Mouse (Mus musculus) layer of hippocampus, adult 9-11 months (tissue): ENCODE data around the gene Ntng2.

Experiments
- DNase-seq: peaks from one replicate; pipeline ENCODE4 v3.0.0; 2022

The Ntng2 gene

DNA sequence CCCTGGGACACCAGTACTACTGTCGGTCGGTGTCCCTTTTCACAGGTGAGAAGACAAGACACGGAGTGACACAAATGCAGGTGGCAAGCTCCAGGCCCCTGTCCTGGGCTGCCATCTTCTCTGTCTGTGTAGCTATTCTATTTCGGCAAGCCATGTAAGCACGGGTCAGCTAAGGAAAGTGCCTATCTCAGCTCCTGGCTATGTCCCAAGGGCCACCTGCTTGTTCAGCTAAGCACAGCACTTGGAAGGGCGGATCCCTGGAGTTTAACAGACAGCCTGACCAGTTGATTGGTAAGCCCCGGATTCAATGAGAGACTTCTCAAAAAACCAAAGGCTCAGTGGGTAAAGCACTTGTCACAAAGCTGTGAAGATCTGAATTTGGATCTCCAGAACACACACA is 62.4 kb downstream of the Ntng2 start:
- DNase-seq: no peak

DNA sequence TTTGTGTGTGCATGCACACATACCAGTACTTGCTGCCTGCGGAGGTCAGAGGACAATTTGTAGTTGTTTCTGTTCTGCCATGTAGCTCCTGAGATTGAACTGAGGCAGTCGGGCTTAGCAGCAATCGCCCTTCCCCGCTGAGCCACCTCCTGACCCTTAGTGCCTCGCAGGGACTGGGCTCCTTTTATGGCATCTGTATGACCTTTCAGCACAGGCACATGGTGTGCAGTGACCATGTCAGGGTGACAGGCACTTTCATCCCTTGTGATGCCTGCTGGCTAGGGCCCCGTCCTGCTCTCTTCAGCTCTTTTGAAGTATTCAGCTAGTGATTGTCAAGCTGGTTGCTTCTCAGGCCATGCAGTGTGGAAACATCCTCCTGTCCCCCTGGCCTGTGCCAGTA is 66.6 kb downstream of the Ntng2 start:
- DNase-seq: no peak

DNA sequence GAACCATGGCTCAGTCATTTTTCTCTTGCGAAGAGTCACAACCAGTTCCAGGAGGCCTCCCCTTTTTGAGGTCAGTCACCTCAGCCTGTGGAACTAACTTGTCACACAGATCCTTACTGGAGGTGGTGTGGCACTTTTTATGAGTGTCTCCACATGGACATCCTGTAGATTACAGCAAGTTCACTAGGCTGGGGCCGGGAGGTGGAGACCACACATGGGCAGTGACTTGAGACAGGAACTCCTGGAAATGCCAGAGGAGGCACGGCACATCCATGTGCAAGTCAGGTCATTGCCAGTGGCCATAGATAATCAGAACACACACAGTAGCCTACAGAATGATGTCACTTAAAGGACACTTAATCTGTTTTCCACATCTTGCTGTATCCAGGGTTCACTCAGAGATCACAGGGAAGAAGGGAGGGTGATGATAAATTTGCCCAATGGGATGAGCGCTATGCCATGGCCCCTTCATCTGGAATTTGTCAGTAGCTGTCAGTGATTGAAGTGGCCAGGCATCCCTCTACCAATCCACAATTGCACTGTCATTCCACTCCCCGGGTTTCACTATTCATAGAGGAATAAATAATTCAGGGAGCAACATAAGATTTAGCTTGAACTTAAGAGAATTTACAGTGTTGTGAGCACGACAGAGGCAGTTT is 69.4 kb downstream of the Ntng2 start:
- DNase-seq: no peak

DNA sequence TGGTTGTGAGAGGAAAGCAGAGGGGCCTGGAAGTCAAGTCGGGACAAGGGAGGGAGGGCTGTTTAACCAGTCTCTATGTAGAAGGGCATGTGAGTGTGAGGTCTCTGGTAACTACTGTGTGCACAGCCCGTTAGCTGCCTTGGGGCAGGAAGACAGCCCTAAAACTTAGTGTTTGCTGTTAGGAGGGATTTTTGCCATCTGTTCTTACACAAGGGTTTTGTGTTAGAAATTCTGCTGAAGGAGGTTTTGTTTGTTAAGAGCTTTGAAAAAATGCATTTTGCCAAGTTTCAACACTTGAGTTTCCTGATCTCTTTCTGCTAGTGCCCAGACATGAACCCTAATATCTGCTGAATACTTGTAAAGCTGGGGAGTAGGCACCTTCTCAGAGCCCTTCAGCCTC is 71.7 kb downstream of the Ntng2 start:
- DNase-seq: no peak

DNA sequence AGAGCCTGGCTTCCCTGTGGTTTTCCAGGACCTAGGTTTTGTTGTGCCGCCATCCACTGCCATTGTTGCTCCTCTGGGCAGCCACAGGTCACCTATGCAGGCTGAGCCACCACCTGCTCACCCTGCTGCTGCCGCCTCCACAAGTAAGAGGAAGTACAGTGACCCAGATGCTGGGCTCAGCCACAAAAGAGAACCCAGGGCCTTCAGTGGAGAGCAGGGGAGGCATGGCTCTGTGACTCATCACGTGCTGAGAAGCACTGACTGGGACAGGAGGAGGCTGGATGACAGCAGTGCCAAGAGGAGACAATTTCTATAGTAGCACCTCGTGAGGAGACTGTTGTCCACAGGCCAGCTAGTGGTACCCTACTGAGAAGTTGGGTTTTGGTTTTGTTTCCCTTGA is 73.0 kb downstream of the Ntng2 start:
- no peak for DNase-seq

DNA sequence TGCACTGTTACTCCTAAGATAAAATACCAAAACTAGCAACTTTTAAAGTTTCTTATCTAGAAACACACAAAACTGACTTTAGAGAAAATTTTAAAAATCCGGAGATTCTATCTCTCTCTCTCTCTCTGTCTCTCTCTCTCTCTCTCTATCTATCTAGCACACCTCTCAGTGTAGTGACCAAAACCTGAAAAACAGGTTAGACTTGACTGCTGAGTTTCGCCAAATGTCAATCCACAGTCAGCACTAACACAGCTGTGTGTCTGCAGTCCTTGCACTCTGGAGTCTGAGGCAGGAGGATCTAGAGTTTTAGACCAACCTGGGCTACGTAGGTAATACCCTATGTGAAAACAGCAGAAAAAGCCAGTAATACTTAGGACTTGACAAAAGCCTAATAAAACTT is 77.9 kb downstream of the Ntng2 start:
- DNase-seq: no peak

DNA sequence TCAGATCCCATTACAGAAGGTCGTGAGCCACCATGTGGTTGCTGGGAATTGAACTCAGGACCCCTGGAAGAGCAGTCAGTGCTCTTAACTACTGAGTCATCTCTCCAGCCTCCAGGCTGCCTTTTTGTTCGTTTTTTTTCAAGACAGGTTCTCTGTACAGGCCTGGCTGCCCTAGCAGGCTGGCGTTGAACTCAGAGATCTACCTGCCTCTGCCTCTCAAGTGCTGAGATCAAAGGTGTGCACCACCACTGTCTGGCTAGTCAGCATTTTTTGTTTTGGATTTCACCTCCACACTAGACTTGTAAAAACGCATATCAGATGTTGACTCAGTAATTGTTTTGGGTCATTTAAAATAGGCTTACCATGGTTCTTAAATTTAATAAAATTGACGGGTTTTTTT is 84.7 kb downstream of the Ntng2 start:
- DNase-seq: no peak

DNA sequence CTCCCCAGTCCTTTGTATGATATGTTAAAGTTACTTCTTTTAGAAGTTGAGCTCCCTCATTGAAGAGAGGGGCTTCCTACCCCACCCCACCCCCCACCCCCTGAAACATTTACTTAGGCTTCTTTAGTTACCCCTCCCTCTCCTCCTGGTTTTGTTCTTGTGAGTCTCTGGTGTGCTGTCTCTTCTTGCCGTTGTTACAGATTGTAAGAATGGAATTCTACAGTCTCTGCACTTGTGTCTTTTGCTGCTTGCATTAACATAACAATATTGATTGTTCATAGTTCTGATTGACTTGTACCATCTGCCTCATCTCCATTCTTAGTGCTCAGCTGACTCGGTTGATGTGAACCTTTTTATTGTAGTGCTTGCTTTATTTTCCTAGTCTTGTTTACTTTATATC is 100.9 kb downstream of the Ntng2 start:
- no peak for DNase-seq
